Mouse (Mus musculus) limb, embryonic 15.5 days (tissue): ENCODE results near the gene Rnf187. TPM values are rescaled to one million over a fixed set of nuclear protein-coding genes. Genes with fewer than 3 reads are reported as not detected.

Experiments
- ATAC-seq: fragments of 200-750 bp; cut with Nextera tagmentation; 2 replicates; pipeline ENCODE4 v1.8.0; 2017; ENCODE audit warnings: low read depth, moderate TSS enrichment; ENCODE audit not compliant: insufficient number of reproducible peaks, low FRiP score, low TSS enrichment
- H3K27ac ChIP-seq: fragments of 300-500 bp; sonication (generic); 2 replicates; pipeline ENCODE4 v1.5.1; 2015; ENCODE audit warnings: moderate library complexity, mild to moderate bottlenecking, inconsistent platforms
- H3K27me3 ChIP-seq: fragments of 300-500 bp; sonication (generic); 2 replicates; pipeline ENCODE4 v1.6.1; 2015; ENCODE audit warnings: inconsistent platforms
- H3K36me3 ChIP-seq: fragments of 300-500 bp; sonication (generic); 2 replicates; pipeline ENCODE4 v1.6.1; 2015; ENCODE audit warnings: inconsistent platforms
- H3K4me1 ChIP-seq: fragments of 300-500 bp; sonication (generic); 2 replicates; pipeline ENCODE4 v1.6.1; 2015; ENCODE audit warnings: inconsistent platforms
- H3K4me2 ChIP-seq: fragments of 300-500 bp; sonication (generic); 2 replicates; pipeline ENCODE4 v1.6.1; 2015; ENCODE audit warnings: mild to moderate bottlenecking, inconsistent platforms
- H3K4me3 ChIP-seq: fragments of 300-500 bp; sonication (generic); 2 replicates; pipeline ENCODE4 v1.5.1; 2015; ENCODE audit warnings: mild to moderate bottlenecking, inconsistent platforms
- H3K9ac ChIP-seq: fragments of 300-500 bp; sonication (generic); 2 replicates; pipeline ENCODE4 v1.6.1; 2015; ENCODE audit warnings: inconsistent platforms
- H3K9me3 ChIP-seq: fragments of 300-500 bp; sonication (generic); 2 replicates; pipeline ENCODE4 v1.6.1; 2016; ENCODE audit warnings: inconsistent platforms
- WGBS: fragments of 180-500 bp; shearing (Covaris S2); methylation state at CpG from one replicate; pipeline ENCODE4 v1.1.7; 2015; 5-methylcytosine and 5-hydroxymethylcytosine counted together
- polyA plus RNA-seq: library from polyadenylated mRNA; unstranded; fragments of >200 nt; fragmentation: Nextera tagmentation; extraction: Ambion mirVana; gene quantifications from 2 replicates; pipeline ENCODE4 v1.2.1, GENCODE M21; 2015

Gene Rnf187
- polyA plus RNA-seq, 1 experiment from 2014 or later, result 230 TPM

- Histone ChIP-seq H3K9ac (peak overlapping the region; percentile 35; the same call in 1 of the 2 replicates), H3K27me3 (no peaks in the 10 kb centered on the region), H3K9me3 (no peaks in the 10 kb centered on the region), H3K27ac (no peak overlapping the region), H3K4me1 (peaks cover 3% of the 10 kb centered on the region; the same call in 1 of the 2 replicates), H3K36me3 (no peaks in the 10 kb centered on the region), H3K4me3 (peak overlapping the region; percentile 37), H3K4me2 (peak overlapping the region; percentile 72)
- ATAC-seq, result no peak
- WGBS, result 13% methylated on average over 17 of the region's 17 CpGs
These were observed 24.2 kb downstream of the Rnf187 start for GRCm38 (mm10) chr11:58914461-58915028.

- H3K4me1 ChIP-seq, result peaks cover 3% of the 10 kb centered on the region; the same call in 1 of the 2 replicates
- 80% methylated on average over 1 of the region's 1 CpGs for WGBS
- H3K27ac ChIP-seq, result no peak overlapping the region
- no peak overlapping the region; the same call in 1 of the 2 replicates for H3K4me3 ChIP-seq
- no peak overlapping the region for H3K9ac ChIP-seq
- H3K27me3 ChIP-seq, result no peaks in the 10 kb centered on the region
- H3K9me3 ChIP-seq, result no peaks in the 10 kb centered on the region
- no peak overlapping the region; the same call in 1 of the 2 replicates for H3K4me2 ChIP-seq
- ATAC-seq, result no peak
- no peaks in the 10 kb centered on the region for H3K36me3 ChIP-seq
These were observed 24.9 kb downstream of the Rnf187 start for GRCm38 (mm10) chr11:58913776-58914175.

GRCm38 (mm10) chr11:58904838-58905237 lies 33.9 kb downstream of the Rnf187 start:
- 55% methylated on average over 6 of the region's 6 CpGs for WGBS
- Histone ChIP-seq H3K4me1 (peaks cover 16% of the 10 kb centered on the region; the same call in 1 of the 2 replicates), H3K4me2 (peak overlapping the region; percentile 76; the same call in 1 of the 2 replicates), H3K9ac (no peak overlapping the region), H3K9me3 (no peaks in the 10 kb centered on the region), H3K36me3 (peaks cover 20% of the 10 kb centered on the region), H3K27ac (peak overlapping the region; percentile 92; the same call in 1 of the 2 replicates), H3K4me3 (no peak overlapping the region), H3K27me3 (no peaks in the 10 kb centered on the region)
- ATAC-seq, result no peak

- 2% methylated on average over 8 of the region's 8 CpGs for WGBS
- peak; percentile 7; the same call in 1 of the 2 replicates for ATAC-seq
These were observed 34.4 kb downstream of the Rnf187 start for GRCm38 (mm10) chr11:58904410-58904718.

GRCm38 (mm10) chr11:58903511-58904409 lies 35.0 kb downstream of the Rnf187 start, which contains the start of gene Zfp39:
TSS of gene Zfp39 (minus strand) at chr11:58904225.
- H3K27me3 ChIP-seq, result no peaks in the 10 kb centered on the region
- under 1% methylated on average over 40 of the region's 40 CpGs for WGBS
- peak within 1 kb of the TSS; percentile 92 for H3K27ac ChIP-seq
- H3K9ac ChIP-seq, result peak within 1 kb of the TSS; percentile 77
- H3K4me2 ChIP-seq, result peak within 1 kb of the TSS; percentile 76
- ATAC-seq, result peak; percentile 97
- peaks cover 16% of the 10 kb centered on the region; the same call in 1 of the 2 replicates for H3K4me1 ChIP-seq
- no peaks in the 10 kb centered on the region for H3K9me3 ChIP-seq
- H3K4me3 ChIP-seq, result peak within 1 kb of the TSS; percentile 80
- H3K36me3 ChIP-seq, result peaks cover 27% of the 10 kb centered on the region

More at GRCm38 (mm10) chr11:58904410-58904718, 34.4 kb downstream of the Rnf187 start:
- H3K4me1 ChIP-seq, result peaks cover 16% of the 10 kb centered on the region; the same call in 1 of the 2 replicates
- H3K27me3 ChIP-seq, result no peaks in the 10 kb centered on the region
- peak overlapping the region; percentile 80 for H3K4me3 ChIP-seq
- H3K36me3 ChIP-seq, result peaks cover 21% of the 10 kb centered on the region
- no peaks in the 10 kb centered on the region for H3K9me3 ChIP-seq
- peak overlapping the region; percentile 76 for H3K4me2 ChIP-seq
- 0 out of 2 replicates have a peak overlapping the region, but pooled peaks have one; percentile 44 for H3K9ac ChIP-seq
- peak overlapping the region; percentile 92 for H3K27ac ChIP-seq

GRCm38 (mm10) chr11:58901080-58901479 lies 37.6 kb downstream of the Rnf187 start:
- no peaks in the 10 kb centered on the region for H3K9me3 ChIP-seq
- H3K27me3 ChIP-seq, result no peaks in the 10 kb centered on the region
- H3K4me3 ChIP-seq, result no peak overlapping the region
- peaks cover 16% of the 10 kb centered on the region; the same call in 1 of the 2 replicates for H3K4me1 ChIP-seq
- H3K27ac ChIP-seq, result no peak overlapping the region
- H3K4me2 ChIP-seq, result no peak overlapping the region
- no peak overlapping the region for H3K9ac ChIP-seq
- ATAC-seq, result no peak
- H3K36me3 ChIP-seq, result peaks cover 48% of the 10 kb centered on the region

GRCm38 (mm10) chr11:58897485-58897884 lies 41.2 kb downstream of the Rnf187 start:
- Histone ChIP-seq H3K4me1 (peaks cover 2% of the 10 kb centered on the region; the same call in 1 of the 2 replicates), H3K27me3 (no peaks in the 10 kb centered on the region), H3K4me2 (no peak overlapping the region), H3K9ac (no peak overlapping the region), H3K9me3 (no peaks in the 10 kb centered on the region), H3K27ac (no peak overlapping the region), H3K4me3 (no peak overlapping the region), H3K36me3 (peaks cover 70% of the 10 kb centered on the region)
- no peak for ATAC-seq
- WGBS, result 92% methylated on average over 6 of the region's 6 CpGs

- Histone ChIP-seq H3K9me3 (no peaks in the 10 kb centered on the region), H3K4me1 (no peaks in the 10 kb centered on the region), H3K4me2 (no peak overlapping the region), H3K36me3 (peaks cover 76% of the 10 kb centered on the region), H3K27me3 (no peaks in the 10 kb centered on the region), H3K4me3 (no peak overlapping the region), H3K9ac (no peak overlapping the region), H3K27ac (no peak overlapping the region)
- WGBS, result 48% methylated on average over 6 of the region's 6 CpGs
- no peak for ATAC-seq
These were observed 44.3 kb downstream of the Rnf187 start for GRCm38 (mm10) chr11:58894456-58894855.

GRCm38 (mm10) chr11:58890511-58890910 lies 48.2 kb downstream of the Rnf187 start:
- WGBS, result 91% methylated on average over 10 of the region's 10 CpGs
- Histone ChIP-seq H3K9me3 (no peaks in the 10 kb centered on the region), H3K27ac (no peak overlapping the region), H3K36me3 (peaks cover 54% of the 10 kb centered on the region), H3K27me3 (no peaks in the 10 kb centered on the region), H3K4me3 (no peak overlapping the region), H3K9ac (no peak overlapping the region), H3K4me2 (no peak overlapping the region), H3K4me1 (no peaks in the 10 kb centered on the region)
- ATAC-seq, result no peak

GRCm38 (mm10) chr11:58883756-58884155 lies 55.0 kb downstream of the Rnf187 start:
- Histone ChIP-seq H3K4me2 (no peak overlapping the region), H3K4me3 (no peak overlapping the region), H3K27ac (no peak overlapping the region), H3K4me1 (no peaks in the 10 kb centered on the region), H3K9me3 (no peaks in the 10 kb centered on the region), H3K9ac (no peak overlapping the region), H3K36me3 (peaks cover 36% of the 10 kb centered on the region), H3K27me3 (no peaks in the 10 kb centered on the region)
- no peak for ATAC-seq
- 79% methylated on average over 8 of the region's 8 CpGs for WGBS
